Mouse (Mus musculus): ENCODE results near the gene Scaf8. TPM values are rescaled to one million over a fixed set of nuclear protein-coding genes. Genes with fewer than 3 reads are reported as not detected.
A peak's percentile ranks its signal among the peaks of the same experiment; 100 is the strongest.

Scaf8 gene
- polyA plus RNA-seq, 1 experiment from 2014 or later = 4.2 TPM

DNA sequence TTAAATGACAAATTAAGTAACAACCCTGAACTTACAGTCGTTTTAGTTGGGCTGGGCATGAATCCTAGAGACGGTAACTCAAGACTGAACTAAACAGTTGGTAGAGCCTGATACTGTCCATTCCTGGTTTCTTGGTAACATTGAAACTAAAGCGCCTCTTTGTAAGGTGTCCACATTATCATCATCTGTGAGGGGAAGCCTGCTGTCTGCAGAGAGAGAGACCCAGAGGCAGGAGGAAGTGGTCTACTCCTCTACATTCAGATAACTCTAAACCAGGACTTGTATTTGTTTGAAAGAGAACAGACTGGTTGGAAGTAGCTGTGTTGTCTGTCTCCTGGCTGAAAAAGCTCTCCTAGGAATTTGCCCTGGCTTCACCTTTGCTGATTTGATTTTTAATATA lies 108.9 kb downstream of the Scaf8 start:
- WGBS (ENCODE audit: insufficient replicate concordance) = 36% methylated on average over 3 of the region's 3 CpGs
- ATAC-seq = no peak
- no peak overlapping the region for H3K4me3 ChIP-seq (ENCODE audit: low read depth, low read length)

DNA sequence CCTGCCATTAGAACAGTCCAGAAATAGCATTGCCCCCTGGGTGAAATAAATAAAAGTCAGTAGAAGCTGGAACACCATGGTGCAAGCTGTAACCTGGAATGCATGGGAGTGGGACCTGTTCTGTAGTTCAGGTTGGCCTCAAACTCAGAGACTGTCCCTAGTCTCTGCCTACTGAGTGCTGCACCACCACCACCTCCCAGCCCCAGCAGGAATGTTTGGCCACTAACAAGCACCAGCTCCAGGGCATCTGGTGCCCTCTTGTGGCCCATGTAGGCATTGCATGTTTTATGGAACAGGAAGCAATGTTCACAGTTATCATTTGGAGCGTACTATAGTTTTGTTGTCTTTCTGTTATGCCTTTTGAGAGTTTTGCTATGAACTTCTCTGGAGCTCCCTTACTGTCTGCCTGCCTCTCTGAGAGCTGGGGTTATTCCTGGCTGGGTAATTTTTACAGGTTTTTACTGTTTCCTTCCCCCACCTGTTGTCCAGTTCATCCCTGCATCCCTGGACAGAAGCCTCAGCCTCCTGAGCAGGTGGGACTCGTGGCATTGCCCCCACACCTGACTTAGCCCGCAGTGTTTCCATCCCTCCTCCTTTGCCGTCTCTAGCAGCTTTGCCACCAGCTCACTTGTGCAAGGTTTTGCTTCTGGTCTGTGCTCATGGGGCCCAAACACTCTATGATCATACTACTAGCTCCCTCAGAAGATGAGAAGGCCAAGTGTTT lies 109.8 kb downstream of the Scaf8 start:
- ATAC-seq = peak; percentile 80
- Histone ChIP-seq H3K27me3 (ENCODE audit: insufficient read depth, low read length) (no peaks in the 10 kb centered on the region), H3K4me3 (ENCODE audit: low read depth, low read length) (no peak overlapping the region), H3K27ac (ENCODE audit: low read depth) (no peak overlapping the region), H3K4me1 (ENCODE audit: insufficient read depth) (no peaks in the 10 kb centered on the region), H3K36me3 (replicated peaks; ENCODE audit: insufficient read depth, low read length) (no peaks in the 10 kb centered on the region; the same call in 1 of the 2 replicates), H3K9me3 (ENCODE audit: low read length) (no peaks in the 10 kb centered on the region), H3K9ac (replicated peaks) (no peak overlapping the region), H3K4me2 (ENCODE audit: low read depth, low read length) (no peak overlapping the region)
- no peak for TF ChIP-seq EP300 (IDR thresholded peaks at IDR 0.05; ENCODE audit: low read depth)
- peak; percentile 99 for TF ChIP-seq CTCF (IDR thresholded peaks at IDR 0.05; ENCODE audit: low read depth)
- 43% methylated on average over 4 of the region's 4 CpGs for WGBS (ENCODE audit: insufficient replicate concordance)
- DNase-seq = peak; percentile 88

More for the DNA sequence above, 108.9 kb downstream of the Scaf8 start:
- Histone ChIP-seq H3K27ac (ENCODE audit: low read depth) (no peak overlapping the region), H3K4me1 (ENCODE audit: insufficient read depth) (no peaks in the 10 kb centered on the region), H3K27me3 (ENCODE audit: insufficient read depth, low read length) (no peaks in the 10 kb centered on the region), H3K9ac (replicated peaks) (no peak overlapping the region), H3K4me2 (ENCODE audit: low read depth, low read length) (no peak overlapping the region), H3K36me3 (replicated peaks; ENCODE audit: insufficient read depth, low read length) (no peaks in the 10 kb centered on the region; the same call in 1 of the 2 replicates), H3K9me3 (ENCODE audit: low read length) (no peaks in the 10 kb centered on the region)
- DNase-seq = no peak
- TF ChIP-seq EP300 (IDR thresholded peaks at IDR 0.05; ENCODE audit: low read depth) (no peak), CTCF (IDR thresholded peaks at IDR 0.05; ENCODE audit: low read depth) (no peak)

DNA sequence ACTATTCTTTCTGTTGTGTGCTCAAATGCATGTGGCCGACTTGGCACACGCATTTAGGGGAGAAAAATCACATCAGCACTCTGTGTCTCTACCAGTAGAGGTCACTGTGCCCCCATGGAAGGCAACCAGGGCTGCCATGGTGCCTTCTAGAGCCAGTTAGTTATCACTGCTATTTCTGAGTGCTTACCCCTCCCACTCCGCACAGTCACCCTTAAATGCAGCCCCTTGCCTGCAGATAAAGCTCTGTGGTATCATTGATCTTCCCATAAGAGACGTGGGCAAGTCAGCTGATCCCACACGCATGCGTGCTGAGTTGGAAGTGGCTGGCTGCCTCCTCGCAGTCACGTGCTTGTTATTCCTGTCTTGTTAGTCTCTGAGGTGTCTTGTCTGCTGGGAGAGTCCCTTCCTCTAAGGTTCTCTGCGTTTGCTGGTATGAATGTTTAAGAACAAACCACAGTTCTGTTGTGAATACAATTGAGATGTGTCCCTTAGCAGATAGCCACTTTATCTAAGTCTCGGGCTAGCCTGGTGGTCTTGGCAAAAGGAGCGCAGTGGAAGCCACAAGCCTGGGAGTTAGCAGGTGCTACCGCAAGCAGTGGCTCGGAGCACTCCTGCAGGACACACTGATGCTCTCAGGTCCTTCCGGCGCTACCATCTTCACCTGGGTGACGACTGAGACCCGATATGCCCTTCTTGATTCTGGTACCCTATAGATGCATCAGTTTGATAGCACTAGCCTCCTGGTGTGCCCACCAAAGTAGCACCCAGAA lies 115.6 kb downstream of the Scaf8 start:
- Histone ChIP-seq H3K4me3 (ENCODE audit: low read depth, low read length) (no peak overlapping the region), H3K9me3 (ENCODE audit: low read length) (no peaks in the 10 kb centered on the region), H3K9ac (replicated peaks) (no peak overlapping the region), H3K4me2 (ENCODE audit: low read depth, low read length) (no peak overlapping the region), H3K27me3 (ENCODE audit: insufficient read depth, low read length) (no peaks in the 10 kb centered on the region), H3K36me3 (replicated peaks; ENCODE audit: insufficient read depth, low read length) (no peaks in the 10 kb centered on the region; the same call in 1 of the 2 replicates), H3K4me1 (ENCODE audit: insufficient read depth) (no peaks in the 10 kb centered on the region), H3K27ac (ENCODE audit: low read depth) (no peak overlapping the region)
- peak; percentile 88 for ATAC-seq
- DNase-seq = peak; percentile 66
- TF ChIP-seq CTCF (IDR thresholded peaks at IDR 0.05; ENCODE audit: low read depth) (peak; percentile 91), EP300 (IDR thresholded peaks at IDR 0.05; ENCODE audit: low read depth) (no peak)
- 60% methylated on average over 17 of the region's 17 CpGs for WGBS (ENCODE audit: insufficient replicate concordance)

GRCm38 (mm10) chr17:3232626-3233025 lies 117.9 kb downstream of the Scaf8 start:
- Histone ChIP-seq H3K4me1 (ENCODE audit: insufficient read depth) (no peaks in the 10 kb centered on the region), H3K9ac (replicated peaks) (no peak overlapping the region), H3K4me3 (ENCODE audit: low read depth, low read length) (no peak overlapping the region), H3K9me3 (ENCODE audit: low read length) (no peaks in the 10 kb centered on the region), H3K36me3 (replicated peaks; ENCODE audit: insufficient read depth, low read length) (no peaks in the 10 kb centered on the region; the same call in 1 of the 2 replicates), H3K27ac (ENCODE audit: low read depth) (no peak overlapping the region), H3K27me3 (ENCODE audit: insufficient read depth, low read length) (no peaks in the 10 kb centered on the region), H3K4me2 (ENCODE audit: low read depth, low read length) (no peak overlapping the region)
- WGBS (ENCODE audit: insufficient replicate concordance) = 84% methylated on average over 5 of the region's 5 CpGs
- ATAC-seq (no peak), DNase-seq (no peak)
- TF ChIP-seq CTCF (IDR thresholded peaks at IDR 0.05; ENCODE audit: low read depth) (no peak), EP300 (IDR thresholded peaks at IDR 0.05; ENCODE audit: low read depth) (no peak)

GRCm38 (mm10) chr17:3243672-3244071 lies 128.9 kb downstream of the Scaf8 start:
- Histone ChIP-seq H3K36me3 (replicated peaks; ENCODE audit: insufficient read depth, low read length) (no peaks in the 10 kb centered on the region), H3K27me3 (ENCODE audit: insufficient read depth, low read length) (no peaks in the 10 kb centered on the region), H3K9ac (replicated peaks) (no peak overlapping the region), H3K4me3 (ENCODE audit: low read depth, low read length) (no peak overlapping the region), H3K27ac (ENCODE audit: low read depth) (no peak overlapping the region), H3K9me3 (ENCODE audit: low read length) (no peaks in the 10 kb centered on the region), H3K4me1 (ENCODE audit: insufficient read depth) (peaks cover 11% of the 10 kb centered on the region), H3K4me2 (ENCODE audit: low read depth, low read length) (no peak overlapping the region)
- TF ChIP-seq CTCF (IDR thresholded peaks at IDR 0.05; ENCODE audit: low read depth) (no peak), EP300 (IDR thresholded peaks at IDR 0.05; ENCODE audit: low read depth) (no peak)
- ATAC-seq (no peak), DNase-seq (no peak)
- WGBS (ENCODE audit: insufficient replicate concordance) = 90% methylated on average over 3 of the region's 3 CpGs

Data from liver, postnatal 0 days (tissue).